Mouse (Mus musculus) erythroblast, embryonic 14.5 days (primary cell): ENCODE results near the gene Pigm.

Experiments
- GATA1 ChIP-seq: IDR thresholded peaks from 2 replicates; pipeline ENCODE4 v1.6.1; 2012; ENCODE audit warnings: low read length, inconsistent platforms, mixed read lengths
- TAL1 ChIP-seq: IDR thresholded peaks from 3 replicates; pipeline ENCODE4 v1.6.1; 2012; ENCODE audit warnings: low read length, inconsistent platforms, mixed read lengths

GRCm38 (mm10) chr1:172418173-172418572 lies 41.8 kb downstream of the Pigm start:
- TF ChIP-seq TAL1 (no peak), GATA1 (no peak)
